Mouse (Mus musculus): ENCODE data around the gene Agl.

The Agl gene

GRCm38 (mm10) chr3:116807811-116808506 is at the start of gene Agl:
TSS of gene Agl (minus strand) at chr3:116808166.
- peak; percentile 92 for DNase-seq

DNA sequence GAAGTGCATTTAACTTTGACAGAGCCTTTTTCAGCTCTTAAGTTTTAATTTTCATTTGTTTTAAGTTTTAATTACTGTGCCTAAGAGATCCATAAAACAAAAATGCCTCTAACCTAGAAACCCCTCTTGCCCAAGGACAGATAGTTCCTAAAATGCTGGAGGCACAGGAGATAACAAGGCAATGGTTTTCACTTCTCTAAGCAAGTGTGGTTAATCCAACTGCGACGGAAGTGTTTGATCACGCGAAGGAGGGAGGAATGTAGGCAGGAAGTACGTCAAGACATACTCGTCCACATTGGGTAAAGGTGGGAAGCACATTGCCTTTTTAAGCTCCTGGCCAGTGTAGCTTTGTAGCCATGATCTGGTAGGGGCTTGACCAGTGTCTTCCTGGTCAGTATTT is 49.6 kb upstream of the Agl start:
- DNase-seq, result no peak

DNA sequence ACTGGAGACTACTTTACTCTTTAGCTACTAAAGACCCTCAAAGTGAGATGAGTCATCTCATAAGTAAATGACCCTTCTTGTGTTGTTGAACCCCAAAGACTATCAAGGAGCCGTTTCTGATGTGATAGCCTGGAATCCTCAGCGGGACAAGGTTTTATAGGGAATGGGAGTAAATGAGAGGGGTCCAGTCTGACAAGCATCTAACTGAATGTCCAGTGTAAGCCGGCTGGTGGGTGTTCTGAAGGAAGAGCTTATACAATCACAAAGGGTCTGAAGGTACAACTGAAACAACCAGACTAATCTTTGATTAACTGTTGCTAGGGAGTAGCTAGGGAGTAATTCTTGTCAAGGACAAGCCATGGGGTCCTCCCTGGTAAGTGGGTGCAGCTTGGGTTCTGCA is 44.5 kb upstream of the Agl start:
- DNase-seq, result no peak

- DNase-seq, result no peak
Observed at GRCm38 (mm10) chr3:116850376-116850775, 42.4 kb upstream of the Agl start.

DNA sequence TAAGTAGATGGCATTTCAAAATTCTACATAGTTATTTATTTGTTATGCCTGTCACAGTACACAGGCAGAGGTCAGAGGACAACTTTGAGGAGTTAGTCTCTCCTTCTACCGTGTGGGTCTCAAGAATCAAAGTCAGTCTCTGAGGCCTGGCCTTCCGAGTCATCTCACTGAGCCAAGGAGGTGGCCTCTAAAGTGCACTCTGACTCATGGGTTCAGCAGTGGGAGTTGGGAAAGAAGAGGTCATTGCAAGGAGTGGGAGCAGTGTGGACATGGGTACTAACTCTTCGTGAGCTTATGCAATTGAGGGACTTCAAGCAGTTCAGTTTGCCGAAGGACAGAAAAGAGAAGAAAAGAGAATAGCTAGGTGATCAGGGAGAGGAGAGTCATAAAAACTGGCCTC is 41.0 kb upstream of the Agl start:
- no peak for DNase-seq

DNA sequence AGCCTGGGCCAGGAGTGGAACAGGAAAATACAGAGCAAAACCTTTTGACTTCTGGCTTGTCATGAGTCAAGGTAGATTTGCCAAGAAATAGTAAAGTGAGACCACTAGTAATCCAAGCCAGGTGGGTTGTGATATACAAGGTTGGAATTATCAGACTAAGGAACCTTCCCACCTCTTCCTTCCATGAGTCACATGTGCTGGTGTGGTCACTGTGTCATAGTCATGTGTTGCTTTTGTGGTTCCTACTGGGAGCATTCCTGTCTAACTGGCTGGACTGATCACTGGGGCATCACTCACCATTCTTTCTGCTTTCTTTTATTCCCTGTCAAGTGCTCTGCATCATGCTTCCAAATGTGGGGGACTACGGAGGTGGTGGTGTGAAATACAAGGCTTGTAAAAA is 40.1 kb upstream of the Agl start:
- DNase-seq, result no peak

GRCm38 (mm10) chr3:116846084-116846483 is 38.1 kb upstream of the Agl start:
- no peak for DNase-seq

- DNase-seq, result no peak
Observed at GRCm38 (mm10) chr3:116844880-116845579, 37.1 kb upstream of the Agl start.

- no peak for DNase-seq
Observed at GRCm38 (mm10) chr3:116841311-116841710, 33.3 kb upstream of the Agl start.

GRCm38 (mm10) chr3:116836681-116837475 is 28.9 kb upstream of the Agl start:
- DNase-seq, result no peak

GRCm38 (mm10) chr3:116835770-116836680 is 28.1 kb upstream of the Agl start:
- peak; percentile 92 for DNase-seq

DNA sequence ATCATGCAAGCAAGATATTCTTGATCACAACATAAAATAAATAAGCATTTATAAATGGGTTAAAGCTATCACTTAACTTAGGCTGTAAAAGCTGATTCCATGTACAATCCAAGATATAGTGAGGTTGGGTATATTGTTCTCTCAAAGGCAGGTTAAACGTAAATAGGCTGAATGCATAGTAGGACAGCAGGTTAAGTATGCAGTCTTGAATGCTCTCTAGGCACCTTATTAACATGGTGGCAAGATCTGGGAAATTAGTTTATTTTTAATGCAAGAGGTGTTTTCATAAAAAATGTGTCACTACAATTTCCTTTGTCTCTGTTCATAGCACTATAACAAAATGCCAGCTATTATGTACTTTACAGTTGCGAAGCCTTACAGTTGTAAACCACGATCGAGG is 27.4 kb upstream of the Agl start:
- DNase-seq, result no peak

DNA sequence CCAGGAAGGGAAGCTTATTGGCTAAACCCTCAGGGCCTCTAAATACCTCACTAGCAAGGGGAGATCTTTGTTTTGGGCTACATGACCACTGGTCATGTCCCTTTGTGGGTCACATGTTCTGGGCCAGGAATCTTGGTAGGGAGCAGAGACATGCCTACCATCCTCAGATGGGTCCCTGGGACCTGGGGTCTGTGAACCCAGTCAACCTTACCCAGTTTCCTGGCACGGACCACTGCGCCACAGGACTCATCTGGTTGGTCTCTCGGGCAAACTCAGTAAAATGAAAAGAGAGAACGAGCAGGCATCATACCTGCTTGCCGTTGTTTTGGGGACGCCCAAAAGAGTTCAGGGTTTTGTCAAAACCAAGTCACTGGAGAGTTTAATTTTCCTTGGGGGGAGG is 26.3 kb upstream of the Agl start:
- DNase-seq, result no peak

- no peak for DNase-seq
Observed at GRCm38 (mm10) chr3:116833491-116833890, 25.5 kb upstream of the Agl start.

- DNase-seq, result no peak
Observed at GRCm38 (mm10) chr3:116832526-116833310, 24.8 kb upstream of the Agl start.

DNA sequence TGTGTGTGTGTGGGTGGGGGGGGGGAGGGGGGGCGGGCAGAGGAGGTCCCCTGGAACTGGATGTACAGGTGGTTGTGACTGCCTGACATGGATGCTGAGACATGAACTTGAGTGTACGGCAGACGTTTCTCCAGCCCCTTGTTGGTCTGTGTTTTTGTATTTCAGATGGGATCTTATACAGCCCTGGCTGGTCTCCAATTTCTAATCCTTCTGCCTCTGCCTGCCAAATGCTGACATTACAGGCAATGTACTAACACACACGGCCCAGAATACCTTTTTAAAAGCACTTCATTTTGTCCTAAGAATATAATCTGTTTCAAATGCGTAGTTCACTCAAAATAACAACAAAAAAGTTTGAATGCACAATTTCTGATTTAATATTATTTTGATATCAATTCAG is 23.4 kb upstream of the Agl start:
- no peak for DNase-seq

DNA sequence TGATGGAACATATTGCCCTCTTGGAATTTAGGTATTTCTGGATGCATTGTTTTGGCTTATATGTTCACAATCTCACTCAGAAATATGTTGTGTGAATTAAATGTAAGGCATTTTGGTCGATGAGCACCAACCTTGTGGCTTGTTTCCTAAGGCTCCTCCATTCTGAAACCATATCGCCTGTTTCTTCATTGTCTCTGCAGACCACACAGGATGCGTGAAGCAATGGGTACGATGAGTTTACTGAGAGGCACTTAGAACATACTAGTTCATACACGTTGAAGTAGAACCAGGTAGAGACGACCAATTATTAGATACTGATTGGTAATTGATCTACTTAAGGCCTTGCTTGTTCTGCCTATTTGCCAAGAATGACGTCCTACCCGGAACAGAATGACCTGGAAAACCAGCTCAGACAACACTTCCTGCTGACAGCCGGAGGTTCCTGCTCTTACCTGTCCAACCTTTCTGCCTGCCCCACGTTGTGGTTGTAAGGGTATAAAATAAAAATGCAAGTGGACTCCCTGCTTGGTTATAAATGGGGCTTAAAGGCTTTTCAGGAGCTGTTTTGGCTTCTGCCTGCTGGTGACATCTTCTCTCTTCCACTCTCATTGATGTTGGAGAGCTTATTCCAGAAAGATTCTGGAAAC is 21.4 kb upstream of the Agl start:
- DNase-seq, result no peak

DNA sequence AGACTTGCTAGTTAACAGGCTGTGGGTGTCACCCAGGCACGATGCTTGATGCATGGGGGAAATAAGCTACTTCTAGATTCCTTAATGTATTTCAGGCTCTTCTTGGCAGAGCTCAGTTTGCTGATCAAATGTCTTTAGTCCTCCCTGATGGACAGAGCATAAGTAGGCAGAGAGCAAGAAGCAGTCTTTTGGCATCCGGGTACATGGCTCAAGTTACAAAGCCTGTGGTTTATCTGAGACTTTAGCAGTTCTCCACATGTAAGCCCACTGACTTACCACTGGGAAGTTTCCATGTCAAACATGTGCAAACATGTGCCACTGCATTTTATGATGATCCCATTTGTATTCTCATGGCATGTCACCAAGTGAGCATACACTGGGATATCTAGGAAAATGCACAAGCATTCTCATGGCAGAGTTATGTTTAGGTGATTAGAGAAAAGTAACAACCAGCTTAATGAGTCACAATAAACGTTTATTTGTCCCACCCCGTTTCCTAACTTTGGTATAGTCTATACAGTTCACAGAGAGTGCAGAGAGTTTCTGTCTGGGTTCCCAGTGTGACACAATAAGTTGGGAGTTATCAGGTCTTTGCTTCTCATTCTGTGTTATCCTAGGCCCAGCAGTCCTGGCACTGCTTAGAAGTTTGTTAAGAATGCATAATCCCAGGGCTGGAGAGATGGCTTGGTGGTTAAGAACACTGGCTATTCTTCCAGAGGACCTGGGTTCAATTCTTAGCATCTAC is 18.7 kb upstream of the Agl start:
- no peak for DNase-seq

- DNase-seq, result no peak
Observed at GRCm38 (mm10) chr3:116817231-116817630, 9.3 kb upstream of the Agl start.

DNA sequence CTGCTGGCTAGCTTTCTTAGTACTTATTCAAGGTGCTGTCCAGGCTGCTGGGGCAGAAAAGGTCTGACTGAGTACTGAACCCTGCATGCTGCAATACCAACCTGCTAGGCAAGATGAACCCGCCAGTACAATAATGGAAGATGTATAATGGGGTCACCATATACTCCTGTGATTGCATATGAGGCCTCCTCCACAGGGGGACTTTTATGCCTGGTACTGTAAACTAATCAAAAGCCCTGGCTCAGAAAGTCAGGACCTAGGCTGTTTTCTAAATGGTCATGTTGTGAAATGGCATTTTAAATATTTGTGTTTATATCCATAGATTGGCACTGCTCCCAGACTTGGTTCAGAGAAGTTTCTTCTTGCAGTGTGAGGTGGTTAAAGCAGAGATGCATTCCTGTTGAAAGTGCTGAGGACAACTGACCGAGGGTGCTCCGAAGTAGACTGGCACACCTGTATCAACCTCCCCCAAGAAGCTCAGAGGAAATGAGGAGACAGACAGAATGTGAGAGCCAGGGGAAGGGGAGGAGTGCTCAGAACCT is 8.8 kb upstream of the Agl start:
- DNase-seq, result no peak

Data from right cerebral cortex, postnatal 14 days (tissue).